Mouse (Mus musculus): Measurements from ENCODE around the gene 1700019D03Rik.

DNA sequence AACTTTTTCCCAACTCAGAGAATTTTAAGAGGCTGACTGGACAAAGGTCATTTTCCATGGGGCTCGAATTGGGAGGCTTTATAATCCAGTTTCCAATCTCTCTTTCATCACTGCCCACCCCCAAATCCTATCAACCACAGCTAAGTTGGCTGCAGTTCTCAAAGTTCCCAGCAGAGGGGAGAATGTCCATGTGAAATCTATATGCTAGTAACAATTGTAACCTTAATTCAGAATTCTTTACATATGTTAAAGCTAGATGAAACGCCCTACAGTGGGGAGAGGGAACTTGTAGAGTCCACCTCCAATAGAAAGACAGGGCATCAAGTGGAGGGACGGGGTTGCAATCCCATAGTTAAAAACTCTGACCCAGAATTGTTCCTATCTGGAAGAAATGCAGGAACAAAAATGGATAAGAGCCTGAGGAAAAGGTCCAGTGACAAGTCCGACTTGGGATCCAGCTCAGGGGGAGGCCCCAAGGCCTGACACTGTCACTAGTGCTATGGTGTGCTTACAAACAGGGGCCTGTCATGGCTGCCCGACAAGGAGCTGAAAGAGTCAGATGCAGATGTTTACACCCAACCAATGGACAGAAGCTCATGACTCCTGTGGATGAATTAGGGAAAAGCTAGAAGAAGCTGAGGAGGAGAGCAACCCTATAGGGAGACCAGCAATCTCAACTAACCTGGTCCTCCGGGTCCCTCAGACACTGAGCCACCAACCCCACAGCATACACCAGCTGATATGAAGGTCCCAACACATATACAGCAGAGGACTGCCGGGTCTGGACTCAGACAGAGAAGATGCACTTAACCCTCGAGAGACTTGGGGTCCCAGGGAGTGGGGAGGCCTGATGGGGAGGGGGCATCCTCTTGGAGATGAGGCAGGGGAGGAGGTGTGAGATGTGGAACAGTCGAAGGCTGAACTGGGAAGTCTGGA lies 33.4 kb upstream of the 1700019D03Rik start:
- no peak for TF ChIP-seq CTCF (IDR thresholded peaks at IDR 0.05; ENCODE audit: borderline replicate concordance, control insufficient read depth, extremely low read depth, insufficient read depth, low read length, poor library complexity)
- no peak for TF ChIP-seq POLR2A (IDR thresholded peaks at IDR 0.05; ENCODE audit: control insufficient read depth, extremely low read depth, insufficient read depth, low read length, poor library complexity)

Measured in thymus, adult 2 months (tissue).